Mouse (Mus musculus): Measurements from ENCODE around the gene Gdf15. TPM values are rescaled to one million over a fixed set of nuclear protein-coding genes. Genes with fewer than 3 reads are reported as not detected.

The Gdf15 gene
- polyA plus RNA-seq, 1 experiment = 6.7 TPM

DNA sequence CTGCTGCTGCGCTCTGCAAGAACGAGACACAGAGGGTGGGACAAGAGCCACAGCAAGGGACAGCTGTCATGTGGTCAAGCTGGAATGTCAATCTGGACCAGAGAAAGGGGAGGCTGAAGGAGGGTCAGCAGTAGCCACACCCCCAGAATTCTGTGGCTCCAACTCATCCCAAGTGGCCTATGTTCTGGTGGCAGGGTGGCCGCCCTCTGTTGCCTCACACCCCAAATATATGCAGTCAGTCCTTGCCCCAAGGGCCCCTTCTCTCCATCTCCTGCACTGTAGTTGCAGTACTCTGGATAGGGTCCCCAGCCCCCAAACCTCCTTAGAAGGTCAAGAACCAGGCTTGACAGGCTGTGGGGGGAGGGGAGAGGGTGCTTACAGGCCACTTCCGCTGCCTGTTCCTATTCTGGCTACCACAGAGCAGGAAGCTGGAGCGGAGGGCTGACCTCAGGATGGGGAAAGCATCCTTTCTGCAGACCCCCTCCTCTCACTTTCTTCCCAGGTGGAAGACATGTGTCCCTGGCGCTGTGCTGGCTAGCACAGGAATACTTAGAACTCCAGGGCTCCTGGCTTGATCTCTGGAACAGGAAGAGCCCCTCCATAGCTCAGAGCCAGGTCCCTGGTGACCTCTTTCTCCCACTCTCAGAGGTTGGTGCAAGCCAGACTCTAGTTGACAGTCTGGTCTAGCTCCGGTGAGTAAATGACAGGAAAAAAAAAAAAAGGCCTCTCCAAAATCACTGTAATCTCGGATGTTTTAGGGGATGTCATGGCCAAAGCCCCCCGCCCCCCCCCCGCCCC is 31.6 kb downstream of the Gdf15 start:
- no peak overlapping the region for H3K27ac ChIP-seq (ENCODE audit: control insufficient read depth, insufficient read depth, low read length)
- H3K4me3 ChIP-seq (ENCODE audit: control insufficient read depth, insufficient read depth, low read length) = no peak overlapping the region
- no peak for DNase-seq

DNA sequence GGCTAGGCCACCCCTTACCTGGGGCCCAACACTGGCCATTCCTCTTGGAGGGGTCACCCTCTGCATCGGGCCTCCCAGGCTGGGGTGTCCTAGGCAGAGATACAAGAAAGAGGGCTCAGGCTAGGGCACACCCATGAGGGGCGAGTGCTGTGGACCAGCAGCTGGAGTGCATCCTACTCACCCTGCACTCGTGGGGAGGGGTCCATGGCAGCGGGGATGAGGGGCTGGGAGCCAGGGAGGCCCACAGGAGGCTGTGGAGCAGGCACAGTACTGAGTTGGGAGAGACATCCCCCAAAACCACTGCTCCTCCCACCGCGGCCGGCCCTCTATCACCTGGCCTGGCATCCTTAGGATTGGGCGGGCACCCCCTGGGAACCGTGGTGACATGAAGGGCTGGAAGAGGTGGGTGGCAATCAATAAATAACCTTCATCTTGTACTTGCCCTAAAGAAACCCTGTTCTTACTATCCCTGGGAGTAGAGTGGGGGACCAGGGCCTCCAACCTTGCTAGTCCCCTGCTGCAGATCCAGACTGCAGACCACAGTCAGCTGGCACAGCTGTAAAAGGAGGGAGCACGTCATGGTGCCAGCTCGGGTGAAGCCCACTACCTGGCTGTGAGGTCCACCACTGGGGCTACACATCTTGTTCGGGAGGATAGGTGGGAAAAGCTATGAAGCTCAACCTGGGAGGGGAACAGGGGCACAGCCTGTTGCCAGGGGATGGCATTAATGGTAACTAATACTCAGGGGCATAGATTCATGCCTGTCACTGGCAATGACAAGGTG is 32.6 kb downstream of the Gdf15 start:
- TF ChIP-seq POLR2A (IDR thresholded peaks at IDR 0.05; ENCODE audit: control insufficient read depth, extremely low read depth, insufficient read depth, low read length, poor library complexity) = no peak
- TF ChIP-seq CTCF (IDR thresholded peaks at IDR 0.05; ENCODE audit: borderline replicate concordance, control insufficient read depth, extremely low read depth, insufficient read depth, low read length, poor library complexity) = no peak
- no peak overlapping the region for H3K4me3 ChIP-seq (ENCODE audit: control insufficient read depth, insufficient read depth, low read length)
- H3K4me1 ChIP-seq (replicated peaks; ENCODE audit: control insufficient read depth, insufficient read depth, low read length) = peaks cover 15% of the 10 kb centered on the region
- no peaks in the 10 kb centered on the region for H3K27me3 ChIP-seq (ENCODE audit: control insufficient read depth, insufficient read depth, low read length)
- H3K36me3 ChIP-seq (ENCODE audit: control insufficient read depth, insufficient read depth, low read length) = peaks cover 12% of the 10 kb centered on the region; the same call in 1 of the 2 replicates
- DNase-seq = no peak
- 95% methylated on average over 12 of the region's 12 CpGs for WGBS
- H3K27ac ChIP-seq (ENCODE audit: control insufficient read depth, insufficient read depth, low read length) = no peak overlapping the region

More for the DNA sequence above, 31.6 kb downstream of the Gdf15 start:
- Histone ChIP-seq H3K4me1 (replicated peaks; ENCODE audit: control insufficient read depth, insufficient read depth, low read length) (peaks cover 10% of the 10 kb centered on the region), H3K36me3 (ENCODE audit: control insufficient read depth, insufficient read depth, low read length) (peaks cover 12% of the 10 kb centered on the region; the same call in 1 of the 2 replicates), H3K27me3 (ENCODE audit: control insufficient read depth, insufficient read depth, low read length) (no peaks in the 10 kb centered on the region)
- 61% methylated on average over 10 of the region's 10 CpGs for WGBS
- TF ChIP-seq POLR2A (IDR thresholded peaks at IDR 0.05; ENCODE audit: control insufficient read depth, extremely low read depth, insufficient read depth, low read length, poor library complexity) (no peak), CTCF (IDR thresholded peaks at IDR 0.05; ENCODE audit: borderline replicate concordance, control insufficient read depth, extremely low read depth, insufficient read depth, low read length, poor library complexity) (no peak)

DNA sequence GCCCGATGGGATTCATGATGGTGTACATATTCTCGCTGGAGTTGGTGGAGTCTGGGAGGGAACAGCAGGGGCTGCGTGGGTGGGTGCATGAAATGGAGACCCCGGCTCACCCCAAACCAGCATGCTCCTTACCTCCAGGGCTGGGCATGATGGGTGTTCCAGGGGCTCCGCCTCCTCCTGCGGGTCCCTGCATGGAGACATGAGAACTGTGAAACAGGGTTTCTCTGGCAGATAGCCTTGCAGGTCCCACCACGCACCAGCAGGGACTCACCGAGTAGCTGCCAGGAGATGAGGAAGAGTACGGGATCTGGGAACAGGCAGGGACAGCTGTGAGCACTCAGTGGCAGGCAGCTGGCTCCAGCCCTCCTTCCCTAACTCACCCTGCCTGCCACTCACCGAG is 33.5 kb downstream of the Gdf15 start:
- TF ChIP-seq POLR2A (IDR thresholded peaks at IDR 0.05; ENCODE audit: control insufficient read depth, extremely low read depth, insufficient read depth, low read length, poor library complexity) (no peak), CTCF (IDR thresholded peaks at IDR 0.05; ENCODE audit: borderline replicate concordance, control insufficient read depth, extremely low read depth, insufficient read depth, low read length, poor library complexity) (no peak)
- no peak for DNase-seq
- Histone ChIP-seq H3K27me3 (ENCODE audit: control insufficient read depth, insufficient read depth, low read length) (no peaks in the 10 kb centered on the region), H3K36me3 (ENCODE audit: control insufficient read depth, insufficient read depth, low read length) (peaks cover 12% of the 10 kb centered on the region; the same call in 1 of the 2 replicates), H3K27ac (ENCODE audit: control insufficient read depth, insufficient read depth, low read length) (no peak overlapping the region), H3K4me3 (ENCODE audit: control insufficient read depth, insufficient read depth, low read length) (no peak overlapping the region), H3K4me1 (replicated peaks; ENCODE audit: control insufficient read depth, insufficient read depth, low read length) (peaks cover 18% of the 10 kb centered on the region)
- WGBS = 96% methylated on average over 10 of the region's 10 CpGs

DNA sequence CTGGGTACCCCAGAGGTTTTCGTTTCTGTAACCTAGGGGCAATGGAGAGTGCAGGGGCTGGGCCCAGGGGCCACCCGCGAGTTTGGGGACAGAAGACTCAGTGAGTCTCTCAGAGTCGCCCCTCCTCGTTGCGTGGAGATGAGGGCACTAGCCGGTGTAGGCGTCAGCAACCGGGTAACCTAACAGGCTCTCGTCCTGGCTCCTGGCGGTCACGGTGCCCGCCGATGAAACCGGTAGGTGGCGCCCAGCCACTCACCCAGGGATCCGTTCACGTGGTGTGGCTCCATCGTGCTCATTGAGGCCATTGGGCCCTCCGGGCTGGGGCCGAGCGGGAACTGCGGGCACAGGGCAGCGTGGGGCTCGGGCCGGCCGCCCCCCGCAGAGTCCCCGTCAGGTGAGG is 34.0 kb downstream of the Gdf15 start:
- TF ChIP-seq CTCF (IDR thresholded peaks at IDR 0.05; ENCODE audit: borderline replicate concordance, control insufficient read depth, extremely low read depth, insufficient read depth, low read length, poor library complexity) = no peak
- no peak for TF ChIP-seq POLR2A (IDR thresholded peaks at IDR 0.05; ENCODE audit: control insufficient read depth, extremely low read depth, insufficient read depth, low read length, poor library complexity)
- H3K4me3 ChIP-seq (ENCODE audit: control insufficient read depth, insufficient read depth, low read length) = no peak overlapping the region
- H3K4me1 ChIP-seq (replicated peaks; ENCODE audit: control insufficient read depth, insufficient read depth, low read length) = peaks cover 22% of the 10 kb centered on the region
- 92% methylated on average over 29 of the region's 29 CpGs for WGBS
- no peaks in the 10 kb centered on the region for H3K27me3 ChIP-seq (ENCODE audit: control insufficient read depth, insufficient read depth, low read length)
- peaks cover 12% of the 10 kb centered on the region; the same call in 1 of the 2 replicates for H3K36me3 ChIP-seq (ENCODE audit: control insufficient read depth, insufficient read depth, low read length)
- no peak for DNase-seq
- H3K27ac ChIP-seq (ENCODE audit: control insufficient read depth, insufficient read depth, low read length) = no peak overlapping the region

DNA sequence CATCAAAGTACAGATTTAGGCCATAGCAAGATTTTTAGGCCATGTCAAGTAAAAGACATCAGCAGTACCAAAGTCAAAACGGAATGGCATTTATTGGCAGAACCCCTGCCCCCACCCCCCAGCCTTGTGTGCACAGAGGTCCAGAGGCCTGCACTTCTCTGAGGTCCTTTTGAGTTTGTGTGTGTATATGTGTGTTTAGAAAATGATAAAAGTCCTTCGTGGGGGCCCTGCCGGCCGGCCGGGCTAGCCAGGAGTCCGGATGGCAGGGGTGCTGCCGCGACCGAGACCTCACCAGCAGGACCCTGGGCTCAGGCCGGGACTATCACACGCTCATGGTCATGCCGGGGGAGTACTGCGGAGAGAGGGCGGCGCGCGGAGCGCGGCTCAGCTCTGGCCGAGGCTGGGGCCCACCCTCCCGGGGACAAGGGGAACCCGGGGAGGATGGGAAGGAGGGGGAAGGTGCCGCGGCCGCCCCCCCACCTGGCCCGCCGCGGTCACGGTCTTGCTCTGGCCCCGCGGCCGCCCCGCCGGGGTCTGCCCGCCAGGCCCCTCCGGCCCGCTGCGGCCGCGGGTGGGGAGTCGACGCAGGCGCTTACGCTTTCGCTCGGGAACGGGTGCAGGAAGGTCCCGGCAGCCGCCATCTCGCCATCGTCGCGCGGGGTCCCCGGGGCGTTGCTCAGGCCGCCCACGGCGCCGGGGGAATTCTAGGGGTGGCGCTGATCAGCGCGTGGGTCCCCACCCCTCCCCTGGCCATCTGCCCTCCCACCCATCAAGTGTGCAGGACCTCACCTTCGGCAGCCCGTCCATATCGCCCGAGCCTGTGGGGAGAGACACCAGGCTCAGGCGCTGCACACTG is 34.6 kb downstream of the Gdf15 start:
- TF ChIP-seq CTCF (IDR thresholded peaks at IDR 0.05; ENCODE audit: borderline replicate concordance, control insufficient read depth, extremely low read depth, insufficient read depth, low read length, poor library complexity) (no peak), POLR2A (IDR thresholded peaks at IDR 0.05; ENCODE audit: control insufficient read depth, extremely low read depth, insufficient read depth, low read length, poor library complexity) (no peak)
- Histone ChIP-seq H3K4me3 (ENCODE audit: control insufficient read depth, insufficient read depth, low read length) (no peak overlapping the region), H3K27me3 (ENCODE audit: control insufficient read depth, insufficient read depth, low read length) (no peaks in the 10 kb centered on the region), H3K27ac (ENCODE audit: control insufficient read depth, insufficient read depth, low read length) (no peak overlapping the region), H3K4me1 (replicated peaks; ENCODE audit: control insufficient read depth, insufficient read depth, low read length) (peaks cover 24% of the 10 kb centered on the region), H3K36me3 (ENCODE audit: control insufficient read depth, insufficient read depth, low read length) (peaks cover 12% of the 10 kb centered on the region; the same call in 1 of the 2 replicates)
- no peak for DNase-seq
- 96% methylated on average over 68 of the region's 68 CpGs for WGBS

Measured in thymus, adult 2 months (tissue).